In the genomic region with DNA sequence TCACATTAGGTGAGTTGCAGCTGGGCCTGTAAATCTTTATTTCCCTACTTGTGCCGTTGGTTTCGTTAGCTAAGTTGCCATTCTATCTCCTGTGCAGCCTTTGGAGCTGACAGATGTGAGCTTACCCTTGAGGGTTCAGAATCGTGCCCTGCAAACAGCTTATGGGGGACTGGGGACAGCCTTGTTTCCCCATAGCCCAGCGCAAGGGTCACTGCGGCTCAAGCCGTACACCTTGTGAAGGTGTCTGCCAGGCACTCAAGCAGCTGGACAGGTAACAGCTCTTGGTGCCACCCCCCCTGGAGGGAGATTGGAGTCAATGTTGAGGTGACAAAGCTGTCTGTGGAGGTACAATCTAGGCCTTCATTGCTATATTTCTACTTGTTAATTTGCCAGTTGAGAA, we compare ENCODE assay signal across 9 mouse cellular contexts. TPM values are rescaled to one million over a fixed set of nuclear protein-coding genes. Genes with fewer than 3 reads are reported as not detected.
DNase-seq lines count a peak whose midpoint lies in the region; ATAC-seq and TF ChIP-seq lines count a peak whose summit lies in the region.
"Had no signal": no experiment of that assay in that cellular context is flagged by ENCODE, and none has a peak within 500 bp of the region (broad histone marks: within the 10 kb centered on the region; RNA-seq: fewer than 3 reads in every experiment).

No protein-coding gene starts in this region.

- peak overlapping the region; percentile 92 for H3K4me2 ChIP-seq in heart, embryonic 11.5 days
- peak overlapping the region; percentile 90 for H3K4me2 ChIP-seq in hindbrain, embryonic 15.5 days
- peak overlapping the region; percentile 89 for H3K4me2 ChIP-seq in midbrain, embryonic 16.5 days (ENCODE audit: low read length)

- H3K4me1 ChIP-seq in heart, embryonic 11.5 days (ENCODE audit: control insufficient read depth, insufficient read depth, low read length), result peaks cover 8% of the 10 kb centered on the region
- H3K4me1 ChIP-seq in bone marrow, adult 2 months (ENCODE audit: control insufficient read depth, insufficient read depth, low read length), result peaks cover 3% of the 10 kb centered on the region; the same call in 1 of the 2 replicates
- peaks cover 29% of the 10 kb centered on the region for H3K4me1 ChIP-seq in hindbrain, embryonic 15.5 days (replicated peaks)
- H3K4me1 ChIP-seq in midbrain, embryonic 16.5 days (ENCODE audit: control insufficient read depth, insufficient read depth, low read length), result peaks cover 25% of the 10 kb centered on the region

- H3K4me3 ChIP-seq in heart, embryonic 11.5 days (ENCODE audit: low read depth, low read length), result peak overlapping the region; percentile 78
- peak overlapping the region; percentile 68 for H3K4me3 ChIP-seq in bone marrow, adult 2 months (replicated peaks; ENCODE audit: control insufficient read depth, low read depth, low read length)
- peak overlapping the region; percentile 94 for H3K4me3 ChIP-seq in hindbrain, embryonic 15.5 days
- peak overlapping the region; percentile 83 for H3K4me3 ChIP-seq in midbrain, embryonic 16.5 days (ENCODE audit: low read depth, low read length)

- DNase-seq in heart, postnatal 4 days, result no peak
- DNase-seq in left cerebral cortex, adult 8-10 months (ENCODE audit: low spot score in 2 of 2), result no peak
- DNase-seq in layer of hippocampus, adult 9-11 months, result no peak
- no peak for DNase-seq in natural killer cell, adult 2 months (ENCODE audit: low spot score in 2 of 2)
- DNase-seq: gastrocnemius, postnatal 14 days had no signal

- H3K36me3 ChIP-seq in heart, embryonic 11.5 days (ENCODE audit: control insufficient read depth, insufficient read depth, low read length), result peaks cover 5% of the 10 kb centered on the region
- H3K36me3 ChIP-seq in hindbrain, embryonic 15.5 days, result peaks cover 30% of the 10 kb centered on the region
- peaks cover 15% of the 10 kb centered on the region for H3K36me3 ChIP-seq in midbrain, embryonic 16.5 days (ENCODE audit: control insufficient read depth, insufficient read depth, low read length)

- no peak for ATAC-seq in heart, embryonic 11.5 days (replicated peaks; ENCODE audit: insufficient number of reproducible peaks, low FRiP score, low TSS enrichment)
- ATAC-seq in hindbrain, embryonic 15.5 days (ENCODE audit: low FRiP score, low read depth), result no peak
- no peak for ATAC-seq in midbrain, embryonic 16.5 days

- WGBS in heart, embryonic 11.5 days (ENCODE audit: insufficient replicate concordance), result 37% methylated on average over 6 of the region's 6 CpGs
- WGBS in bone marrow, adult 2 months, result 27% methylated on average over 6 of the region's 6 CpGs
- 37% methylated on average over 6 of the region's 6 CpGs for WGBS in hindbrain, embryonic 15.5 days
- WGBS in midbrain, embryonic 16.5 days, result 34% methylated on average over 6 of the region's 6 CpGs

- no peaks in the 10 kb centered on the region for H3K27me3 ChIP-seq in heart, embryonic 11.5 days (ENCODE audit: control insufficient read depth, insufficient read depth, low read length)
- H3K27me3 ChIP-seq in hindbrain, embryonic 15.5 days, result no peaks in the 10 kb centered on the region
- no peaks in the 10 kb centered on the region for H3K27me3 ChIP-seq in midbrain, embryonic 16.5 days (ENCODE audit: control insufficient read depth, insufficient read depth, low read depth, low read length)

- H3K9ac ChIP-seq in heart, embryonic 11.5 days (ENCODE audit: low read depth, low read length), result peak overlapping the region; percentile 87
- peak overlapping the region; percentile 82 for H3K9ac ChIP-seq in hindbrain, embryonic 15.5 days
- peak overlapping the region; percentile 81 for H3K9ac ChIP-seq in midbrain, embryonic 16.5 days (ENCODE audit: low read depth, low read length)

- no peak overlapping the region for H3K27ac ChIP-seq in heart, embryonic 11.5 days (ENCODE audit: low read depth, low read length)
- H3K27ac ChIP-seq in bone marrow, adult 2 months (ENCODE audit: control insufficient read depth, insufficient read depth, low read depth, low read length, poor library complexity), result peak overlapping the region; percentile 92
- no peak overlapping the region for H3K27ac ChIP-seq in hindbrain, embryonic 15.5 days (replicated peaks)
- no peak overlapping the region for H3K27ac ChIP-seq in midbrain, embryonic 16.5 days (ENCODE audit: low read length)

- no peaks in the 10 kb centered on the region for H3K9me3 ChIP-seq in heart, embryonic 11.5 days (replicated peaks; ENCODE audit: control insufficient read depth, low read length)
- H3K9me3 ChIP-seq in hindbrain, embryonic 15.5 days, result no peaks in the 10 kb centered on the region
- no peaks in the 10 kb centered on the region for H3K9me3 ChIP-seq in midbrain, embryonic 16.5 days (replicated peaks; ENCODE audit: control insufficient read depth, low read length, poor library complexity, severe bottlenecking)

- no peak for TF ChIP-seq CTCF in bone marrow, adult 2 months (IDR thresholded peaks at IDR 0.05; ENCODE audit: control insufficient read depth, insufficient read depth, low read length)

- TF ChIP-seq POLR2A in bone marrow, adult 2 months (IDR thresholded peaks at IDR 0.05; ENCODE audit: borderline replicate concordance, control insufficient read depth, low read depth, low read length), result no peak

RNA-seq across cellular contexts. Expression of gene Rps9, which starts 2.1 kb away (rescaled TPM):
- polyA plus RNA-seq in heart, embryonic 11.5 days (2014; fragmentation: Nextera tagmentation; extraction: Ambion mirVana), result 925 and 966 TPM in 2 replicates
- 100 to 1,000 TPM; 875 to 920 TPM for total RNA-seq in heart, postnatal 4 days (2021)
- 3,380 and 3,507 TPM in 2 replicates for polyA plus RNA-seq in bone marrow, adult 2 months (2011; ENCODE audit: insufficient read depth, insufficient read length, low replicate concordance, missing spikeins)
- 691 and 766 TPM in 2 replicates for polyA plus RNA-seq in hindbrain, embryonic 15.5 days (2015; fragmentation: Nextera tagmentation; extraction: Ambion mirVana)
- polyA plus RNA-seq in midbrain, embryonic 16.5 days (2015; fragmentation: Nextera tagmentation; extraction: Ambion mirVana), result 646 and 689 TPM in 2 replicates
- 100 to 1,000 TPM; 334 to 440 (median 376) TPM for total RNA-seq in left cerebral cortex, adult 8-10 months (2022)

RNA-seq across cellular contexts. Expression of gene Mboat7, which starts 12.6 kb away (rescaled TPM):
- polyA plus RNA-seq in heart, embryonic 11.5 days (2014; fragmentation: Nextera tagmentation; extraction: Ambion mirVana), result 23.9 and 30.2 TPM in 2 replicates
- 10 to 100 TPM; 29.7 to 32.3 TPM for total RNA-seq in heart, postnatal 4 days (2021)
- 19.5 and 43.5 TPM in 2 replicates for polyA plus RNA-seq in bone marrow, adult 2 months (2011; ENCODE audit: insufficient read depth, insufficient read length, low replicate concordance, missing spikeins)
- 105 and 113 TPM in 2 replicates for polyA plus RNA-seq in hindbrain, embryonic 15.5 days (2015; fragmentation: Nextera tagmentation; extraction: Ambion mirVana)
- polyA plus RNA-seq in midbrain, embryonic 16.5 days (2015; fragmentation: Nextera tagmentation; extraction: Ambion mirVana), result 102 and 118 TPM in 2 replicates
- 100 to 1,000 TPM; 211 to 222 (median 220) TPM for total RNA-seq in left cerebral cortex, adult 8-10 months (2022)

RNA-seq across cellular contexts. Expression of gene Tsen34, which starts 13.2 kb away (rescaled TPM):
- 173 and 197 TPM in 2 replicates for polyA plus RNA-seq in heart, embryonic 11.5 days (2014; fragmentation: Nextera tagmentation; extraction: Ambion mirVana)
- 100 to 1,000 TPM; 127 to 133 TPM for total RNA-seq in heart, postnatal 4 days (2021)
- 23.8 and 25.8 TPM in 2 replicates for polyA plus RNA-seq in bone marrow, adult 2 months (2011; ENCODE audit: insufficient read depth, insufficient read length, low replicate concordance, missing spikeins)
- 275 and 297 TPM in 2 replicates for polyA plus RNA-seq in hindbrain, embryonic 15.5 days (2015; fragmentation: Nextera tagmentation; extraction: Ambion mirVana)
- 262 and 285 TPM in 2 replicates for polyA plus RNA-seq in midbrain, embryonic 16.5 days (2015; fragmentation: Nextera tagmentation; extraction: Ambion mirVana)
- total RNA-seq in left cerebral cortex, adult 8-10 months (2022), result 10 to 100 TPM; 90.2 to 97.5 (median 95.3) TPM

RNA-seq across cellular contexts. Expression of gene Pirb, which starts 14.3 kb away (rescaled TPM):
- polyA plus RNA-seq in heart, embryonic 11.5 days (2014; fragmentation: Nextera tagmentation; extraction: Ambion mirVana), result 0.06 and 0.07 TPM in 2 replicates
- total RNA-seq in heart, postnatal 4 days (2021), result under 1 TPM; 0.43 to 0.64 TPM
- polyA plus RNA-seq in bone marrow, adult 2 months (2011; ENCODE audit: insufficient read depth, insufficient read length, low replicate concordance, missing spikeins), result 41.4 and 143 TPM in 2 replicates
- 0.45 and 0.50 TPM in 2 replicates for polyA plus RNA-seq in hindbrain, embryonic 15.5 days (2015; fragmentation: Nextera tagmentation; extraction: Ambion mirVana)
- polyA plus RNA-seq in midbrain, embryonic 16.5 days (2015; fragmentation: Nextera tagmentation; extraction: Ambion mirVana), result 0.23 and 0.31 TPM in 2 replicates
- total RNA-seq in left cerebral cortex, adult 8-10 months (2022), result under 1 TPM; 0.23 to 0.43 (median 0.31) TPM

RNA-seq across cellular contexts. Expression of gene Tmc4, which starts 28.6 kb away (rescaled TPM):
- 5.7 and 6.2 TPM in 2 replicates for polyA plus RNA-seq in heart, embryonic 11.5 days (2014; fragmentation: Nextera tagmentation; extraction: Ambion mirVana)
- total RNA-seq in heart, postnatal 4 days (2021), result 1 to 10 TPM; 2.2 to 2.4 TPM
- polyA plus RNA-seq in bone marrow, adult 2 months (2011; ENCODE audit: insufficient read depth, insufficient read length, low replicate concordance, missing spikeins), result 16.0 and 39.8 TPM in 2 replicates
- 5.0 and 5.2 TPM in 2 replicates for polyA plus RNA-seq in hindbrain, embryonic 15.5 days (2015; fragmentation: Nextera tagmentation; extraction: Ambion mirVana)
- polyA plus RNA-seq in midbrain, embryonic 16.5 days (2015; fragmentation: Nextera tagmentation; extraction: Ambion mirVana), result 4.5 and 4.9 TPM in 2 replicates
- total RNA-seq in left cerebral cortex, adult 8-10 months (2022), result 1 to 10 TPM; 3.7 to 7.7 (median 7.1) TPM
